ENCODE assay signal across 31 mouse cellular contexts in the genomic region with DNA sequence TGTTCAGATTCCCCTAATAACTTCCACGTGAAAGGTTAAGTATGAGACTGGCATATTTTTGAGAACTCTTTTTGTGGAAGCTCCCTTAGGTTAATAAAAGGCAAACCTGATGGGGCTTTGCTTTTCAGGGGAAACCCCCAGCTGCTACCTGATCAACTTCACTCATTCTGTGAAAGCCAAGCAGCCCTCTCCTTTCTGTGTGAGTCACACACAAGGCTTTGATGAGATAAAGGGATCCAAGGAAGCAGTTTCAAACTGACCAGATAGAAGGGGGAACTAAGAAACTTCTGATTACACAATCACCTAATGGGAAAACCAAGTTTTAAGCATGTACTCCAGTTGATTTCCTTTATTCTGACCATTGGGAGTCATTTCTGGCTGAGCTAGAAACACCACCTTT.
DNase-seq lines count a peak whose midpoint lies in the region; ATAC-seq and TF ChIP-seq lines count a peak whose summit lies in the region.
"Had no signal": no experiment of that assay in that cellular context is flagged by ENCODE, and none has a peak within 500 bp of the region (broad histone marks: within the 10 kb centered on the region; RNA-seq: fewer than 3 reads in every experiment).

No protein-coding gene starts in this region.

- H3K4me2 ChIP-seq in CH12.LX (ENCODE audit: insufficient read depth, low read depth, poor library complexity, severe bottlenecking): no peak overlapping the region
- H3K4me2 ChIP-seq: embryonic facial prominence, embryonic 12.5 days; forebrain, embryonic 15.5 days; heart, embryonic 11.5 days; hindbrain, embryonic 12.5 days; limb, embryonic 12.5 days; liver, embryonic 15.5 days; neural tube, embryonic 15.5 days; stomach, embryonic 15.5 days had no signal

- dilution Hi-C loops in CH12.LX (cut with MboI; ENCODE audit: extremely low pct_ligation_motif_present, extremely low pct_unique_long_range_greater_than_20kb, low sequenced_read_pairs): no loop called here

- DNase-seq in 416B (ENCODE audit: low read depth): peak; percentile 93
- peak; percentile 42 for DNase-seq in CH12.LX (ENCODE audit: extremely low read depth)
- DNase-seq in c-Kit-positive CD71-negative TER-119-negative erythroid progenitor cells, embryonic 14.5 days (ENCODE audit: low read depth): peak; percentile 35
- no peak for DNase-seq in cerebellum, postnatal 10 days
- no peak for DNase-seq in right cerebral cortex, adult 2 months (ENCODE audit: low spot score in 2 of 2)
- no peak for DNase-seq in lung, adult 2 months
- DNase-seq: adrenal gland, adult 8-10 months; cerebellum, adult 11-12 months; cerebellum, postnatal 25 days; embryo, embryonic 11 days; gastrocnemius, postnatal 25 days; heart, adult 18-20 months; heart, postnatal 36 days; kidney, postnatal 14 days; layer of hippocampus, adult 9-11 months; lung, postnatal 36 days; midbrain, embryonic 14.5 days; retina, postnatal 1 day; right cerebral cortex, postnatal 25 days; thymus, postnatal 25 days had no signal

- WGBS in lung, adult 2 months: 70% methylated on average over 1 of the region's 1 CpGs

- H3K27ac ChIP-seq in CH12.LX (ENCODE audit: insufficient read depth, low read depth): no peak overlapping the region
- H3K27ac ChIP-seq: embryonic facial prominence, embryonic 12.5 days; forebrain, embryonic 15.5 days; hindbrain, embryonic 12.5 days; hindbrain, postnatal 0 days; limb, embryonic 12.5 days; liver, embryonic 15.5 days; neural tube, embryonic 15.5 days; stomach, embryonic 15.5 days had no signal

- no peak for TF ChIP-seq EP300 in CH12.LX (IDR thresholded peaks at IDR 0.05; ENCODE audit: low read length)

- no peaks in the 10 kb centered on the region for H3K79me2 ChIP-seq in CH12.LX (replicated peaks; ENCODE audit: control insufficient read depth, extremely low read depth, insufficient read depth, poor library complexity, severe bottlenecking)

- no peaks in the 10 kb centered on the region for H3K27me3 ChIP-seq in CH12.LX (replicated peaks)
- H3K27me3 ChIP-seq: embryonic facial prominence, embryonic 12.5 days; forebrain, embryonic 15.5 days; hindbrain, embryonic 12.5 days; limb, embryonic 12.5 days; liver, embryonic 15.5 days; neural tube, embryonic 15.5 days; stomach, embryonic 15.5 days had no signal

- H3K9me3 ChIP-seq in CH12.LX (replicated peaks; ENCODE audit: low read length): peaks cover 6% of the 10 kb centered on the region
- H3K9me3 ChIP-seq: embryonic facial prominence, embryonic 12.5 days; forebrain, embryonic 15.5 days; hindbrain, embryonic 12.5 days; limb, embryonic 12.5 days; liver, embryonic 15.5 days; neural tube, embryonic 15.5 days; stomach, embryonic 15.5 days had no signal

- in situ Hi-C loops in CH12.LX (cut with MboI; ENCODE audit: low pct_ligation_motif_present, low pct_unique_long_range_greater_than_20kb, low sequenced_read_pairs): no loop called here

- TF ChIP-seq POLR2A in CH12.LX (IDR thresholded peaks at IDR 0.05; ENCODE audit: low read depth, low read length): no peak
- no peak for TF ChIP-seq POLR2A in lung, adult 2 months (IDR thresholded peaks at IDR 0.05; ENCODE audit: borderline replicate concordance, extremely low read depth, low read depth, low read length)

- H3K36me3 ChIP-seq in CH12.LX (replicated peaks in 1 of 2; ENCODE audit: control insufficient read depth in 1 of 2, insufficient read depth in 1 of 2, low read length in 1 of 2): no peaks in the 10 kb centered on the region
- H3K36me3 ChIP-seq: embryonic facial prominence, embryonic 12.5 days; forebrain, embryonic 15.5 days; hindbrain, embryonic 12.5 days; limb, embryonic 12.5 days; liver, embryonic 15.5 days; neural tube, embryonic 15.5 days; stomach, embryonic 15.5 days had no signal

- peak; percentile 46 for ATAC-seq in megakaryocyte, adult 5-6 weeks (ENCODE audit: poor library complexity, severe bottlenecking)
- ATAC-seq: forebrain, embryonic 15.5 days; hindbrain, postnatal 0 days; intestine, postnatal 0 days had no signal

- H3K4me3 ChIP-seq in CH12.LX (replicated peaks in 1 of 3; ENCODE audit: low read depth in 2 of 3, low read length in 2 of 3, poor library complexity in 1 of 3): no peak overlapping the region
- H3K4me3 ChIP-seq in lung, adult 2 months (replicated peaks; ENCODE audit: extremely low read depth, low read depth, low read length): no peak overlapping the region
- H3K4me3 ChIP-seq: embryonic facial prominence, embryonic 12.5 days; forebrain, embryonic 15.5 days; hindbrain, embryonic 12.5 days; limb, embryonic 12.5 days; liver, embryonic 15.5 days; neural tube, embryonic 15.5 days; stomach, embryonic 15.5 days had no signal

- TF ChIP-seq RAD21 in CH12.LX (IDR thresholded peaks at IDR 0.05; ENCODE audit: low read depth, low read length): no peak

- H3K9ac ChIP-seq in CH12.LX (ENCODE audit: insufficient read depth, low read depth): no peak overlapping the region
- H3K9ac ChIP-seq: embryonic facial prominence, embryonic 12.5 days; forebrain, embryonic 15.5 days; hindbrain, embryonic 12.5 days; limb, embryonic 12.5 days; liver, embryonic 15.5 days; neural tube, embryonic 15.5 days; stomach, embryonic 15.5 days had no signal

- peaks cover 0 to 41% of the 10 kb centered on the region in 2 experiments; a peak in 2 of 4 replicates for H3K4me1 ChIP-seq in CH12.LX (ENCODE audit: control insufficient read depth in 1 of 2, insufficient read depth in 2 of 2)
- H3K4me1 ChIP-seq in lung, adult 2 months (ENCODE audit: control insufficient read depth, insufficient read depth, low read length): peaks cover 2% of the 10 kb centered on the region
- H3K4me1 ChIP-seq: embryonic facial prominence, embryonic 12.5 days; forebrain, embryonic 15.5 days; hindbrain, embryonic 12.5 days; stomach, embryonic 15.5 days had no signal

- no peak for TF ChIP-seq CTCF in CH12.LX (conservative IDR thresholded peaks at IDR 0.05 in 1 of 2, IDR thresholded peaks at IDR 0.05 in 1 of 2; ENCODE audit: low read depth in 2 of 2, low read length in 2 of 2)
- TF ChIP-seq CTCF in lung, adult 2 months (IDR thresholded peaks at IDR 0.05; ENCODE audit: insufficient read depth, low read length): no peak

TF ChIP-seq in CH12.LX, 34 proteins besides CTCF, POLR2A, EP300 and RAD21:
- TF ChIP-seq CHD2 (IDR thresholded peaks at IDR 0.05; ENCODE audit: low read length): no peak
- no peak for TF ChIP-seq HCFC1 (IDR thresholded peaks at IDR 0.05; ENCODE audit: low read depth, low read length)
- no peak for TF ChIP-seq TCF12 (IDR thresholded peaks at IDR 0.05; ENCODE audit: low read depth, low read length)
- no peak for TF ChIP-seq TBP (conservative IDR thresholded peaks at IDR 0.05; ENCODE audit: low read depth, low read length)
- no peak for TF ChIP-seq PAX5 (IDR thresholded peaks at IDR 0.05; ENCODE audit: low read length)
- TF ChIP-seq RCOR1 (conservative IDR thresholded peaks at IDR 0.05; ENCODE audit: low read depth, low read length): no peak
- no peak for TF ChIP-seq GABPA (IDR thresholded peaks at IDR 0.05; ENCODE audit: insufficient replicate concordance, low read depth, low read length)
- no peak for TF ChIP-seq SMC3 (IDR thresholded peaks at IDR 0.05; ENCODE audit: low read depth, low read length)
- no peak for TF ChIP-seq KAT2A (IDR thresholded peaks at IDR 0.05; ENCODE audit: insufficient replicate concordance, low read length)
- no peak for TF ChIP-seq MYC (IDR thresholded peaks at IDR 0.05; ENCODE audit: low read depth, low read length)
- no peak for TF ChIP-seq ETS1 (conservative IDR thresholded peaks at IDR 0.05; ENCODE audit: low read depth, low read length)
- no peak for TF ChIP-seq IRF4 (IDR thresholded peaks at IDR 0.05; ENCODE audit: low read depth, low read length)
- no peak for TF ChIP-seq MEF2A (IDR thresholded peaks at IDR 0.05; ENCODE audit: borderline replicate concordance, low read depth, low read length)
- no peak for TF ChIP-seq CHD1 (IDR thresholded peaks at IDR 0.05; ENCODE audit: low read depth, low read length)
- TF ChIP-seq JUND (conservative IDR thresholded peaks at IDR 0.05; ENCODE audit: low read depth, low read length): no peak
- no peak for TF ChIP-seq MAX (IDR thresholded peaks at IDR 0.05; ENCODE audit: low read length)
- no peak for TF ChIP-seq ZMIZ1 (IDR thresholded peaks at IDR 0.05; ENCODE audit: low read depth, low read length)
- no peak for TF ChIP-seq UBTF (IDR thresholded peaks at IDR 0.05; ENCODE audit: low read depth, low read length)

Comparison
In these comparisons a context has a peak if more than half of its experiments do, and no peak if none do; other contexts are left out.
1. DNase-seq: peak in 416B (single experiment), CH12.LX (single experiment) and c-Kit-positive CD71-negative TER-119-negative erythroid progenitor cells, embryonic 14.5 days (single experiment); none in cerebellum, postnatal 10 days (0 of 2), right cerebral cortex, adult 2 months (0 of 2) and lung, adult 2 months (single experiment).